Mouse (Mus musculus): ENCODE measurements at regions not wholly inside any gene's neighbourhood (a gene's known extent, or its start where the extent isn't known, plus 50 kb on each side); places are given as distances from the start of the nearest gene placed in this dataset.

DNA sequence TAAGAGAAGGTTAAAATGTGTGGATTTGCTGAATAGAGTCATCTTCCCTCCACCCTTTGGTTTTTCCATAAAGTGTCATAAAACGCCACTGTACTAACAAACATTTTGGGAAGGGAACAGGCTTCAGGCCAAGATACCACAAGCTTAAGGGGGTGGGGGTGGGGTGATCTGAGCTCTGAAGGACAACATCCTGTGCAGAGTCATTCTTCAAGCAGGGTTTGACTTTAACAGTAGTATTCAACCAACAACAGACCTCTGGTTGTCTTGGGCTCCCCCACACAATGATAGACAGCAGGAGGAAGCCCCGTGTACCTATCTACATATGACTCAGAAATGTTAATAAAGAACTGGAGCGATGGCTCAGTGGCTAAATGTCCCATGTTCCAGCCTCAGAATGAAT is 118.9 kb upstream of the Maf start:
- peaks cover 9% of the 10 kb centered on the region; the same call in 1 of the 2 replicates for H3K4me1 ChIP-seq
- no peak overlapping the region for H3K4me3 ChIP-seq
- no peaks in the 10 kb centered on the region for H3K36me3 ChIP-seq
- no peaks in the 10 kb centered on the region for H3K27me3 ChIP-seq
- no peak overlapping the region for H3K27ac ChIP-seq
- no peak for ATAC-seq (ENCODE audit: insufficient number of reproducible peaks, low FRiP score, low TSS enrichment, low read depth)
- no peak overlapping the region for H3K9ac ChIP-seq
- no peaks in the 10 kb centered on the region for H3K9me3 ChIP-seq
- H3K4me2 ChIP-seq = no peak overlapping the region
- WGBS = 61% methylated on average over 3 of the region's 3 CpGs

DNA sequence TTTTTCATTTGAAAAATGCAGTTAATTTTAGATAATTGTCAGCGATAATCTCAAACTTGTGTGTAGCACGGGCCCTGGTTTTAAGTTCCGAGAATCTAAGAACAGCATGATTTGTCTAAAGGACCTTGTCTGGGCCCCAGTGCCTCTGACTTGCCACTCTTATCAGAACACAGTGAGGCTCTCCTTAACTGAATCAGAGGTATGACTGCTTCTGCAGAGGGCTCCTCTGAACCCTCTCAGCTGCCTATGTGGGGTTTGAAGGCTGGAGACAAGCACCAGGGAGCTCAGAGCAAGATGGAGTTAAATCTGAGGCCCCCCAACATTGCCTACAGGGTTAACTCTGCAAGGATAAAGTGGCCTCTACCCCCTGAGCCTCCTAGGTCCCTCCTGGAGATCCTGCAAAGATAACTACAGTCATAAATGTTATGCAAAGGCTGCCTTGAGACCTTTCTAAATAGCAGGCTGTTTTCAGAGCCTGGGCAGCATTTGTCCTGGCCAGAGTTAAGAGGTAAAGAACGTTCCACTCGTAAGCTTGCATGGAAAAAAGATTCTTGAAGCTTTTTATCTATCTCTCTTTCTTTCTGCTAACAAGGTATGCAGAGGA is 118.4 kb upstream of the Maf start:
- Histone ChIP-seq H3K4me1 (peaks cover 9% of the 10 kb centered on the region; the same call in 1 of the 2 replicates), H3K9me3 (no peaks in the 10 kb centered on the region), H3K27me3 (no peaks in the 10 kb centered on the region), H3K4me2 (no peak overlapping the region), H3K4me3 (no peak overlapping the region), H3K9ac (no peak overlapping the region), H3K27ac (no peak overlapping the region; the same call in 1 of the 2 replicates), H3K36me3 (no peaks in the 10 kb centered on the region)
- WGBS = 56% methylated on average over 5 of the region's 5 CpGs
- ATAC-seq (ENCODE audit: insufficient number of reproducible peaks, low FRiP score, low TSS enrichment, low read depth) = no peak

DNA sequence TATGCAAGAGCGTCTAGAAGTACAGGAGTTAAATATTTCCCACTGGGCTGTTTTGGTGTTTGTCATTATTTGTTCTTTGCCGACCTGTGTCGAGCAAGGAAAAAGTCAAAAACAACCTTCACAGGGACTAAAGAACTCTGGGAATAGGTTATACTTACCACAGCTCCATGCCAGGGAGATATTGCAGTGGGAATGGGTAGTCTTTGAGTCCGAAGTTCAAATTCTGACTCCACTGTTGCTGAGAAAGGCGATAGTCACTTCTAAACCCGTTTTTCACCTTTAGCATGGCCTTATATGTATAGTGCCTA is 116.8 kb upstream of the Maf start:
- 71% methylated on average over 6 of the region's 6 CpGs for WGBS

GRCm38 (mm10) chr8:115823673-115824477 is 116.3 kb upstream of the Maf start:
- Histone ChIP-seq H3K9ac (no peak overlapping the region), H3K4me1 (peaks cover 9% of the 10 kb centered on the region; the same call in 1 of the 2 replicates), H3K4me3 (no peak overlapping the region), H3K27ac (no peak overlapping the region), H3K4me2 (no peak overlapping the region), H3K27me3 (no peaks in the 10 kb centered on the region), H3K36me3 (no peaks in the 10 kb centered on the region), H3K9me3 (no peaks in the 10 kb centered on the region)
- no peak for ATAC-seq (ENCODE audit: insufficient number of reproducible peaks, low FRiP score, low TSS enrichment, low read depth)
- 36% methylated on average over 8 of the region's 8 CpGs for WGBS

More for the DNA sequence above, 116.8 kb upstream of the Maf start:
- Histone ChIP-seq H3K27ac (no peak overlapping the region; the same call in 1 of the 2 replicates), H3K9ac (no peak overlapping the region), H3K4me1 (peaks cover 9% of the 10 kb centered on the region; the same call in 1 of the 2 replicates), H3K4me2 (no peak overlapping the region), H3K36me3 (no peaks in the 10 kb centered on the region), H3K4me3 (no peak overlapping the region), H3K27me3 (no peaks in the 10 kb centered on the region), H3K9me3 (no peaks in the 10 kb centered on the region)
- no peak for ATAC-seq (ENCODE audit: insufficient number of reproducible peaks, low FRiP score, low TSS enrichment, low read depth)

DNA sequence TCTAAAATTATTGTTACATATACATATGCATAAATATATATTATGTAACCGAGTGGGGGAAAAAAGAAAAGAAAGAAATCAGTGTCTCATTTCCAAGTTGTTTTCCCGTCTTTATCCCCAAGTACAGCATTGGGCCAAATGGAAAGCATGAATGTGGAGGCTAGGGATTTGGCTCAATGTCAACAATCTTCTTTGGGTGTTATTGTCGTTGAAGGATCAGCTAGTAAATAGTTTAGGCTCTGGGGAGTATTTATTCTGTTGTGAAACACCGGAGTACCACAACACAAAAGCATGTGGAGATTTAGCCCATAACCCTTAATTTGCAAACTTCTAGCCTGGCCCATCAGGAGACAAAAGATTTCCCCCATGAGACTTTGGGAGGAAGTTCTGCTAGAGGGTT is 105.8 kb upstream of the Maf start:
- H3K4me2 ChIP-seq = no peak overlapping the region
- H3K4me1 ChIP-seq = no peaks in the 10 kb centered on the region
- no peak overlapping the region for H3K9ac ChIP-seq
- H3K9me3 ChIP-seq = no peaks in the 10 kb centered on the region
- H3K27ac ChIP-seq = no peak overlapping the region
- ATAC-seq (ENCODE audit: insufficient number of reproducible peaks, low FRiP score, low TSS enrichment, low read depth) = no peak
- 54% methylated on average over 4 of the region's 4 CpGs for WGBS
- no peaks in the 10 kb centered on the region for H3K27me3 ChIP-seq
- no peaks in the 10 kb centered on the region for H3K36me3 ChIP-seq
- no peak overlapping the region for H3K4me3 ChIP-seq

DNA sequence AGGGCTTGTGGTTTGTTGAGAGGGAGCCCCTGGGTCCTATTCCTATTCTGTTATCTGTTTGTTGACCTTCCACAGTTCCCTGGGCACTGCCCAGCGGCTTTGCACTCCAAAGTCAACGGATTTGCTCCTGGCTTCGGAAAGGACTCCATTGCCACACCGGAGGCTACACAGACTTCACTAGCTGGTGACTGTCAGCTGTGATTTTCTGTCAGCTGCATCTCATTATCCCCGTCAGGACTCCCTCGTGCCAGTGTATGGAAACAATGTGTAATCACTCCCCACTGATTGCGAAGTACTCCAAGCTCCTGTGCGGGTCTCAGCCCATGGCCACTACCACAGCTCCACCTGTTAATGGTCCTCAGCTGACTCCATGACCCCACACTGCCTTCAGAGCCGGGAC is 99.0 kb upstream of the Maf start:
- Histone ChIP-seq H3K27ac (no peak overlapping the region), H3K36me3 (no peaks in the 10 kb centered on the region), H3K9me3 (no peaks in the 10 kb centered on the region), H3K4me3 (no peak overlapping the region), H3K9ac (no peak overlapping the region), H3K27me3 (no peaks in the 10 kb centered on the region), H3K4me1 (peaks cover 7% of the 10 kb centered on the region; the same call in 1 of the 2 replicates), H3K4me2 (no peak overlapping the region)
- ATAC-seq (ENCODE audit: insufficient number of reproducible peaks, low FRiP score, low TSS enrichment, low read depth) = peak; percentile 67; the same call in 1 of the 2 replicates
- 36% methylated on average over 9 of the region's 9 CpGs for WGBS

GRCm38 (mm10) chr8:115806139-115806538 is 98.5 kb upstream of the Maf start:
- 55% methylated on average over 6 of the region's 6 CpGs for WGBS
- Histone ChIP-seq H3K27me3 (no peaks in the 10 kb centered on the region), H3K27ac (no peak overlapping the region), H3K4me3 (no peak overlapping the region), H3K9me3 (no peaks in the 10 kb centered on the region), H3K4me1 (peaks cover 7% of the 10 kb centered on the region; the same call in 1 of the 2 replicates), H3K4me2 (no peak overlapping the region), H3K36me3 (no peaks in the 10 kb centered on the region), H3K9ac (no peak overlapping the region)
- no peak for ATAC-seq (ENCODE audit: insufficient number of reproducible peaks, low FRiP score, low TSS enrichment, low read depth)

DNA sequence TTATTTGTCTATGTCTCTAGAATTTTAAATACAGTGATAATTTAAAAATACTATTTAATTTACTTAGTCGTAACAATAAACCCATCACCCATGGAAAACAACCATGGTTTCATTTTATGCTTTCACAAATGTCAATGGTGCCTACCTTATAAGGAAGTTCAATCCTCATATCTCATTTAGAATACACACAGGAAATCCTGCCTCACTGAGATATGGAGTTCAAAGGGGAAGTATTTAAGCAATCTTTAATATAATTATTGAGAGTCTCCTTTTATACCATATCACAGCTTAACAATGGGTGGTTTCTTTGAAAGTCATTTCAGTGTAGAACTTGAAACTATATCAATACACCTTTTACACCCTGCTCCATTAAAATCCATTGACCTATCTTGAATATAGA is 86.0 kb upstream of the Maf start:
- Histone ChIP-seq H3K27me3 (no peaks in the 10 kb centered on the region), H3K9me3 (no peaks in the 10 kb centered on the region), H3K9ac (no peak overlapping the region), H3K36me3 (no peaks in the 10 kb centered on the region), H3K4me3 (no peak overlapping the region), H3K4me1 (no peaks in the 10 kb centered on the region), H3K4me2 (no peak overlapping the region), H3K27ac (no peak overlapping the region)
- no peak for ATAC-seq (ENCODE audit: insufficient number of reproducible peaks, low FRiP score, low TSS enrichment, low read depth)
- WGBS = 73% methylated on average over 1 of the region's 1 CpGs

DNA sequence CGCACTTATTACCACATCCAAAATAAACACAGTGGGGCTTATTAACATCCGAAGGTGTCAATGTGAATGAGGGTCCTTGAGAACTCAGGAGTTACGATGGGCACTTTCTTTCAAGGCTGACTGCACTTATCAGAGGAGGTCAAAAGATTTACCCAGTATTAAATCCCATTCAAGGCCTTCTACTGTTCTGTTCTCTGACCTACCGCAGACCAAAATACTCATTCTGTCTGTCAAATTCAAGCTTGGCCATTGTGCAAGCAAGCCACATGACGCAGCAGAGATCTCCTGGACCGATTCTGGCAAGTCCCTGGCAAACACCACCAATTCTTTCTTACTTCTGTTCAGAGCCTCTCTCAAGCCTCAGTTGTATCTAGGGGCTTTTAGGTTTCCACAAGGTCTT is 80.8 kb upstream of the Maf start:
- no peak overlapping the region for H3K9ac ChIP-seq
- no peaks in the 10 kb centered on the region for H3K27me3 ChIP-seq
- ATAC-seq (ENCODE audit: insufficient number of reproducible peaks, low FRiP score, low TSS enrichment, low read depth) = no peak
- no peak overlapping the region for H3K4me2 ChIP-seq
- WGBS = 82% methylated on average over 6 of the region's 6 CpGs
- H3K36me3 ChIP-seq = no peaks in the 10 kb centered on the region
- H3K27ac ChIP-seq = no peak overlapping the region
- no peak overlapping the region for H3K4me3 ChIP-seq
- no peaks in the 10 kb centered on the region for H3K4me1 ChIP-seq
- H3K9me3 ChIP-seq = no peaks in the 10 kb centered on the region

GRCm38 (mm10) chr8:115786185-115786584 is 78.6 kb upstream of the Maf start:
- Histone ChIP-seq H3K27ac (no peak overlapping the region), H3K36me3 (no peaks in the 10 kb centered on the region), H3K4me3 (no peak overlapping the region), H3K9me3 (no peaks in the 10 kb centered on the region), H3K4me2 (no peak overlapping the region), H3K27me3 (no peaks in the 10 kb centered on the region), H3K4me1 (no peaks in the 10 kb centered on the region), H3K9ac (no peak overlapping the region)
- 89% methylated on average over 4 of the region's 4 CpGs for WGBS
- ATAC-seq (ENCODE audit: insufficient number of reproducible peaks, low FRiP score, low TSS enrichment, low read depth) = no peak

GRCm38 (mm10) chr8:115785769-115786168 is 78.2 kb upstream of the Maf start:
- no peak overlapping the region for H3K4me3 ChIP-seq
- H3K4me1 ChIP-seq = no peaks in the 10 kb centered on the region
- H3K4me2 ChIP-seq = no peak overlapping the region
- H3K36me3 ChIP-seq = no peaks in the 10 kb centered on the region
- WGBS = 91% methylated on average over 3 of the region's 3 CpGs
- no peaks in the 10 kb centered on the region for H3K27me3 ChIP-seq
- H3K9ac ChIP-seq = no peak overlapping the region
- ATAC-seq (ENCODE audit: insufficient number of reproducible peaks, low FRiP score, low TSS enrichment, low read depth) = no peak
- H3K9me3 ChIP-seq = no peaks in the 10 kb centered on the region
- no peak overlapping the region for H3K27ac ChIP-seq

DNA sequence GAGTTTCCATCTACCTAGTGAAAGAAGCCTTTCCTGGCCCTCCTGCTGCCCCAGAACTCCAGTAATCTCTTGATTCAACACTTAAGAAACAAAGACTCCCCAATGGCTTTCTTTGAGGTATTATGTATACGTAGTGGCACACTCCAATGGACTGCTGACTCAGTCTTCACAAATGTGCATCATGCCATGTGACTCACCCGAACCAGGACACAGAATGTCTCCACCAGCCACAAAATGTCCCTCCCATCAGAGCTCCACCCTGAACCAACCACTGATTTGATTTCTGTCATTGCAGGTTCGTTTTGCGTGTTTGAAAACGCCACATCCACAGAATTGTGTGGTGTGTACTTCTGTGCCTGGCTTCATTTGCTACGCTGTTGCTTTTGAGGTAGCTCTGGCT is 75.8 kb upstream of the Maf start:
- 87% methylated on average over 6 of the region's 6 CpGs for WGBS
- H3K9me3 ChIP-seq = no peaks in the 10 kb centered on the region
- no peaks in the 10 kb centered on the region for H3K27me3 ChIP-seq
- no peak for ATAC-seq (ENCODE audit: insufficient number of reproducible peaks, low FRiP score, low TSS enrichment, low read depth)
- H3K4me1 ChIP-seq = no peaks in the 10 kb centered on the region
- H3K27ac ChIP-seq = no peak overlapping the region
- no peak overlapping the region for H3K4me2 ChIP-seq
- no peak overlapping the region for H3K9ac ChIP-seq
- no peak overlapping the region for H3K4me3 ChIP-seq
- no peaks in the 10 kb centered on the region for H3K36me3 ChIP-seq

Data from limb, embryonic 15.5 days (tissue).